Mouse (Mus musculus) embryo, embryonic 9.5 days (tissue): ENCODE measurements around the gene Ifi35.
"Not testable (repeated sequence)": the region's sequence is repeated elsewhere in the genome, so short reads cannot be mapped to it uniquely, and the experiment has no call there.

ENCODE experiments used
- DNase-seq: peaks from one replicate; pipeline ENCODE4 v3.0.0-alpha.2; 2017; ENCODE audit errors: extremely low spot score

Ifi35 gene

GRCm38 (mm10) chr11:101468731-101469130 is 20.5 kb downstream of the Ifi35 start:
- no peak for DNase-seq

GRCm38 (mm10) chr11:101469155-101469554 is 20.9 kb downstream of the Ifi35 start:
- no peak for DNase-seq

GRCm38 (mm10) chr11:101470206-101470605 is 22.0 kb downstream of the Ifi35 start:
- no peak for DNase-seq

- no peak for DNase-seq
Measured at GRCm38 (mm10) chr11:101471926-101472325, 23.7 kb downstream of the Ifi35 start.

- no peak for DNase-seq
Measured at GRCm38 (mm10) chr11:101472336-101472735, 24.1 kb downstream of the Ifi35 start.

- not testable (repeated sequence) for DNase-seq
Measured at GRCm38 (mm10) chr11:101473686-101474085, 25.5 kb downstream of the Ifi35 start.

GRCm38 (mm10) chr11:101474298-101474697 is 26.1 kb downstream of the Ifi35 start:
- no peak for DNase-seq

- DNase-seq = not testable (repeated sequence)
Measured at GRCm38 (mm10) chr11:101476361-101476760, 28.2 kb downstream of the Ifi35 start.

- no peak for DNase-seq
Measured at GRCm38 (mm10) chr11:101477194-101477551, 29.0 kb downstream of the Ifi35 start.

- DNase-seq = no peak
Measured at GRCm38 (mm10) chr11:101477552-101478211, 29.5 kb downstream of the Ifi35 start.

- DNase-seq = peak; percentile 70
Measured at GRCm38 (mm10) chr11:101479171-101479635, 31.0 kb downstream of the Ifi35 start.

GRCm38 (mm10) chr11:101480912-101481311 is 32.7 kb downstream of the Ifi35 start:
- no peak for DNase-seq

- DNase-seq = no peak
Measured at GRCm38 (mm10) chr11:101483804-101484203, 35.6 kb downstream of the Ifi35 start.

GRCm38 (mm10) chr11:101484245-101484644 is 36.0 kb downstream of the Ifi35 start:
- no peak for DNase-seq

- DNase-seq = no peak
Measured at GRCm38 (mm10) chr11:101484814-101485213, 36.6 kb downstream of the Ifi35 start.

GRCm38 (mm10) chr11:101485509-101486028 is 37.4 kb downstream of the Ifi35 start:
- no peak for DNase-seq

- DNase-seq = no peak
Measured at GRCm38 (mm10) chr11:101486126-101486525, 37.9 kb downstream of the Ifi35 start.

- DNase-seq = no peak
Measured at GRCm38 (mm10) chr11:101506269-101506780, 58.1 kb downstream of the Ifi35 start.

- no peak for DNase-seq
Measured at GRCm38 (mm10) chr11:101507090-101507489, 58.9 kb downstream of the Ifi35 start.
